Mouse (Mus musculus): ENCODE measurements around the gene Paqr3. TPM values are rescaled to one million over a fixed set of nuclear protein-coding genes. Genes with fewer than 3 reads are reported as not detected.

Paqr3 gene
- total and polyA plus RNA-seq, 3 experiments = 4.3 to 6.4 TPM; not detected in 1

- TF ChIP-seq MAX (IDR thresholded peaks at IDR 0.05; ENCODE audit: low read length) (no peak), E2F4 (IDR thresholded peaks at IDR 0.05; ENCODE audit: borderline replicate concordance, low read depth, low read length) (no peak)
These were observed 33.7 kb downstream of the Paqr3 start (continued) for GRCm38 (mm10) chr5:97077676-97078075.

GRCm38 (mm10) chr5:97076167-97076566 is 35.2 kb downstream of the Paqr3 start:
- H3K4me3 ChIP-seq (ENCODE audit: control insufficient read depth in 1 of 2, insufficient read depth in 1 of 2, low read depth in 2 of 2, low read length in 2 of 2) = no peak overlapping the region
- no peak overlapping the region for H3K27ac ChIP-seq (ENCODE audit: control insufficient read depth, low read depth, low read length)
- no peaks in the 10 kb centered on the region for H3K9me3 ChIP-seq (replicated peaks; ENCODE audit: insufficient read depth, low read length)
- no peaks in the 10 kb centered on the region for H3K27me3 ChIP-seq (ENCODE audit: control insufficient read depth in 1 of 2, insufficient read depth in 2 of 2, low read length in 2 of 2)
- H3K79me2 ChIP-seq (ENCODE audit: control insufficient read depth, insufficient read depth, low read length, poor library complexity) = no peaks in the 10 kb centered on the region
- H3K9ac ChIP-seq (ENCODE audit: control insufficient read depth, low read depth, low read length, poor library complexity, severe bottlenecking) = no peak overlapping the region
- H3K4me1 ChIP-seq (ENCODE audit: control insufficient read depth in 1 of 2, insufficient read depth in 2 of 2, low read length in 2 of 2) = no peaks in the 10 kb centered on the region
- no peak for DNase-seq (ENCODE audit: low read depth, low spot score)
- H3K36me3 ChIP-seq (ENCODE audit: control insufficient read depth in 1 of 2, insufficient read depth in 2 of 2, low read length in 2 of 2) = peaks cover 0 to 6% of the 10 kb centered on the region in 2 experiments; a peak in 2 of 4 replicates
- TF ChIP-seq USF1 (IDR thresholded peaks at IDR 0.05; ENCODE audit: low read depth, low read length) (no peak), JUND (IDR thresholded peaks at IDR 0.05; ENCODE audit: low read depth, low read length) (no peak), NELFE (IDR thresholded peaks at IDR 0.05; ENCODE audit: low read depth, low read length) (no peak), CHD1 (IDR thresholded peaks at IDR 0.05; ENCODE audit: low read depth, low read length) (no peak), MAX (IDR thresholded peaks at IDR 0.05; ENCODE audit: low read length) (no peak), EP300 (IDR thresholded peaks at IDR 0.05; ENCODE audit: low read depth in 1 of 2, low read length in 2 of 2) (no peak), HCFC1 (IDR thresholded peaks at IDR 0.05; ENCODE audit: low read depth, low read length) (no peak), BHLHE40 (IDR thresholded peaks at IDR 0.05; ENCODE audit: borderline replicate concordance, low read depth, low read length) (no peak), MYC (IDR thresholded peaks at IDR 0.05; ENCODE audit: low read depth, low read length) (no peak), ZKSCAN1 (IDR thresholded peaks at IDR 0.05; ENCODE audit: low read depth, low read length) (no peak), MAFK (IDR thresholded peaks at IDR 0.05; ENCODE audit: borderline replicate concordance, low read depth, low read length) (no peak), ZMIZ1 (IDR thresholded peaks at IDR 0.05; ENCODE audit: low read depth, low read length) (no peak), KAT2A (conservative IDR thresholded peaks at IDR 0.05; ENCODE audit: low read depth, low read length) (no peak), SMC3 (IDR thresholded peaks at IDR 0.05; ENCODE audit: low read depth, low read length) (no peak), CTCF (IDR thresholded peaks at IDR 0.05 in 2 of 3, conservative IDR thresholded peaks at IDR 0.05 in 1 of 3; ENCODE audit: control insufficient read depth in 1 of 3, insufficient read depth in 1 of 3, low read depth in 2 of 3, low read length in 3 of 3, poor library complexity in 1 of 3, severe bottlenecking in 1 of 3) (no peak), MEF2A (IDR thresholded peaks at IDR 0.05; ENCODE audit: extremely low read depth, insufficient replicate concordance, low read depth, low read length, poor library complexity, severe bottlenecking) (no peak), MYB (IDR thresholded peaks at IDR 0.05; ENCODE audit: low read depth, low read length) (no peak), CHD2 (IDR thresholded peaks at IDR 0.05; ENCODE audit: low read length) (no peak), ELF1 (IDR thresholded peaks at IDR 0.05; ENCODE audit: low read depth, low read length) (no peak)

All from MEL (cell line).